Mouse (Mus musculus): ENCODE results near the gene Inafm2.

Gene Inafm2

GRCm38 (mm10) chr2:118760311-118761025 lies 14.9 kb downstream of the Inafm2 start:
- no peak for DNase-seq

GRCm38 (mm10) chr2:118761358-118761757 lies 15.8 kb downstream of the Inafm2 start:
- DNase-seq = no peak

GRCm38 (mm10) chr2:118761906-118762783 lies 16.6 kb downstream of the Inafm2 start, which contains the start of gene Ccdc9b:
TSS of gene Ccdc9b (minus strand) at chr2:118762661.
- DNase-seq = peak; percentile 97

- no peak for DNase-seq
These were observed 17.2 kb downstream of the Inafm2 start for GRCm38 (mm10) chr2:118762784-118763148.

GRCm38 (mm10) chr2:118763469-118763868 lies 17.9 kb downstream of the Inafm2 start:
- DNase-seq = peak; percentile 88

- DNase-seq = peak; percentile 78
These were observed 18.7 kb downstream of the Inafm2 start for GRCm38 (mm10) chr2:118764094-118764831.

- DNase-seq = no peak
These were observed 19.3 kb downstream of the Inafm2 start for GRCm38 (mm10) chr2:118764875-118765274.

- peak; percentile 75 for DNase-seq
These were observed 20.8 kb downstream of the Inafm2 start for GRCm38 (mm10) chr2:118766041-118767033.

GRCm38 (mm10) chr2:118772158-118772874 lies 26.8 kb downstream of the Inafm2 start, which contains the start of gene Phgr1:
TSS of gene Phgr1 (plus strand) at chr2:118772769.
- no peak for DNase-seq

GRCm38 (mm10) chr2:118774536-118774935 lies 29.0 kb downstream of the Inafm2 start:
- DNase-seq = no peak

GRCm38 (mm10) chr2:118775396-118775795 lies 29.8 kb downstream of the Inafm2 start:
- DNase-seq = no peak

- DNase-seq = no peak
These were observed 30.3 kb downstream of the Inafm2 start for GRCm38 (mm10) chr2:118775846-118776245.

- DNase-seq = no peak
These were observed 30.7 kb downstream of the Inafm2 start for GRCm38 (mm10) chr2:118776295-118776694.

GRCm38 (mm10) chr2:118778418-118778817 lies 32.9 kb downstream of the Inafm2 start:
- DNase-seq = no peak

GRCm38 (mm10) chr2:118779065-118779464 lies 33.5 kb downstream of the Inafm2 start:
- no peak for DNase-seq

- DNase-seq = peak; percentile 97
These were observed 34.2 kb downstream of the Inafm2 start, which contains the start of gene Disp2 for GRCm38 (mm10) chr2:118779504-118780480. TSS of gene Disp2 (plus strand) at chr2:118779719.

GRCm38 (mm10) chr2:118781115-118781514 lies 35.6 kb downstream of the Inafm2 start:
- DNase-seq = no peak

- peak; percentile 67 for DNase-seq
These were observed 36.7 kb downstream of the Inafm2 start for GRCm38 (mm10) chr2:118782303-118782702.

GRCm38 (mm10) chr2:118783093-118783492 lies 37.5 kb downstream of the Inafm2 start:
- no peak for DNase-seq

- DNase-seq = no peak
These were observed 38.1 kb downstream of the Inafm2 start for GRCm38 (mm10) chr2:118783663-118784062.

All from lung, postnatal 36 days (tissue).